Mouse (Mus musculus): ENCODE results near the gene Pkp4.

GRCm38 (mm10) chr2:59160605-59160963 lies at the start of gene Pkp4, which contains the start of gene Ccdc148:
- TF ChIP-seq FLI1 (IDR thresholded peaks at IDR 0.05; ENCODE audit: low read length) (no peak), GATA1 (IDR thresholded peaks at IDR 0.05; ENCODE audit: borderline replicate concordance, low read length) (no peak)
